Mouse (Mus musculus) colon, adult 2 months (tissue): ENCODE measurements around the gene Xpr1. TPM values are rescaled to one million over a fixed set of nuclear protein-coding genes. Genes with fewer than 3 reads are reported as not detected.

Experiments used
- polyA plus RNA-seq: library from polyadenylated mRNA; depleted of rRNA; stranded (reverse); fragments of >200 nt; gene quantifications from 2 replicates; pipeline ENCODE4 v1.2.3, GENCODE M21; 2012; rRNA removed

The Xpr1 gene
- 12.7 and 13.4 TPM in 2 replicates for polyA plus RNA-seq

GRCm38 (mm10) chr1:155416701-155417677, at the start of gene Xpr1:
Gene Xpr1 (minus strand): TSS chr1:155417415.

DNA sequence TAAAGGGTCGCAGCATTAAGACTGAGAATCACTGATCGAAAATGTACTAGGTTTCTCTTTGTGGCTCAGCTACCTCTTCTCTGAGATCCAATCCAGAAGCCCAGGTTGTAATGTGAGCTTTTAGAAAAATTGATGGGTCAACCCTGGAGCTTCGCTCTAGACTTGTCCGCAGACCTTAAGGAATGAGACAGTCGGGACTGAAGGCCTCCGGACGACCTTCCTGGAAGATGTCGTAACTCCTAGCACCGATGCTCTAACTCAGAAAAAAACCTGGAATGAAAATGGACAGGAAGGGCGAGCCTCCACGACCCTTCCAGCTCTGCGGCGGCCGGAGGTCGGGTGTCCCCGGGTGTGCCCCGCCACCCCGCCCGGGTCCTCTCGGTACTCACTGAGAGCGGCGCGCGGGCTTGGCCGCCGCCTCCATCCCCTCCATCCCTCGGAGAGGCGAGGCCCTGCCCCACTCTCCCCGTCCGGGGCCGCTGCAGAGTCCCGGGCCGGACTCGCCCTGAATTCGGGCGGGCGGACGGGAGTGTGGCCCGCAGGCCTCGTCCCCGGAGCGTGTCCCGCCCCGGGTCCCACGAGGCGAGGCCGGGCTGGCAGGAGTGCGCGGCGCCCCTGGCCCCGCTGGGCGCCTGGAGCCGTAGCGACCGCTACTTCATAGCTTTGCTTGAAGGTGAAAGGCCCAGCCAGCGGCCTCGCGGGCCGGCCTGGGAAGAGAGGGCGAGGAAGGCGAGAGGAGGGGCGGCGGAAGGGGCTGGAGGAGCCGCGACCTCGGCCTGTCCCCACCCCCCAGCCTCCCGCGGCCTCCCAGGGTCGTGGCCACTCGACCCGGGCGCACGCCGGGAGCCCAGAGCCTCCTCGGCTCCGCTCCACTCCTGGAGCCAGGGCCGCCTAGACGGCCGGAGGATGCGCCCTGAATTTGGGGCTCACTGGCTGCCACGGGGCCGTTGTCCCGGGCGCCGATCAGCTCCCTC, 173.1 kb downstream of the Xpr1 start, which contains the start of gene BC034090:
TSS of gene BC034090 (minus strand) at position 648 of the 974 bp plus-strand sequence.

Other genes starting within 250 kb of the Xpr1 start
- gene BC034090, start 173.0 kb downstream of the Xpr1 start, polyA plus RNA-seq, result 5.5 and 6.8 TPM in 2 replicates
- 140 and 156 TPM in 2 replicates for gene Acbd6, start 140.7 kb upstream of the Xpr1 start, polyA plus RNA-seq